Mouse (Mus musculus): ENCODE measurements at regions not wholly inside any gene's neighbourhood (a gene's known extent, or its start where the extent isn't known, plus 50 kb on each side); places are given as distances from the start of the nearest gene placed in this dataset.

- no peak for TF ChIP-seq CTCF (IDR thresholded peaks at IDR 0.05; ENCODE audit: insufficient read depth, low read depth, low read length)
- TF ChIP-seq POLR2A (IDR thresholded peaks at IDR 0.05; ENCODE audit: insufficient read depth, low read depth, low read length): no peak
Measured at GRCm38 (mm10) chr5:26338191-26338590, 80.7 kb downstream of the Gm7361 start.

Data from olfactory bulb, adult 2 months (tissue).